Mouse (Mus musculus): ENCODE data around the gene Ebpl. TPM values are rescaled to one million over a fixed set of nuclear protein-coding genes. Genes with fewer than 3 reads are reported as not detected.

Gene Ebpl
- polyA plus RNA-seq, 1 experiment from 2014 or later: 13.8 TPM

DNA sequence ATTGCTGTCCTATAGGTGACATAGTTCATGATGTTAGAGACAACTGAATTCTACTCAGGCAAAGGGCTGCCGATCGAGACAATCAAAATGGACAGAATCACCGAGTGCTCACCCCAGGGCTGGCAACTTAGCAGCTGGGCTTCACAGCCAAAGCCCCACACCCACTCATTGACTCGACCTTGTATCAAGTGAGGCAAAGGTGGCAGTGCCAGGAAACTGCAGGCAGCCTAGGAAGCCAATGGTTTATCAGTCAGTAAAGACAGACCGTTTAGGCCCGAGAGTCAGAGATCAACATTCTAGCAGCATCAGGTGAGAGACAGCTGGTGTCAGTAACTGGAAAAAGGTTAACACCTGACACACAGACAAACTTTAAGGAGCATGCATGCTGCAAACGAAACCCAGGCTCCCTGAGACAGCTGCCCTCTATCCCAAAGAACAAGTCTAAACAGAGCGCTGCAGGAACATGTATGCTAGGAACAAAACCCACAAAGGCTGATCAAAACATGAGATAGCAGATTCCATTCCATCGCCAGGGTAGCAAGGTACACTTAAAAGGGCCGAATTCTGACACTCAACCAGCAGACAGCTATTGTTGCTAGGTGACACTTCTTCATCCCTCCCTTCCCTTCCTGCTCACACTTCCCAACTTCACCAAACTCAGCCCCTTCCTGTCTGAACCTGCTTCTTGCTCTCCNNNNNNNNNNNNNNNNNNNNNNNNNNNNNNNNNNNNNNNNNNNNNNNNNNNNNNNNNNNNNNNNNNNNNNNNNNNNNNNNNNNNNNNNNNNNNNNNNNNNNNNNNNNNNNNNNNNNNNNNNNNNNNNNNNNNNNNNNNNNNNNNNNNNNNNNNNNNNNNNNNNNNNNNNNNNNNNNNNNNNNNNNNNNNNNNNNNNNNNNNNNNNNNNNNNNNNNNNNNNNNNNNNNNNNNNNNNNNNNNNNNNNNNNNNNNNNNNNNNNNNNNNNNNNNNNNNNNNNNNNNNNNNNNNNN is 5.7 kb downstream of the Ebpl start:
- TF ChIP-seq EP300 (IDR thresholded peaks at IDR 0.05; ENCODE audit: low read depth): no peak
- TF ChIP-seq CTCF (IDR thresholded peaks at IDR 0.05; ENCODE audit: low read depth): no peak
- ATAC-seq (no peak), DNase-seq (no peak)
- Histone ChIP-seq H3K4me3 (ENCODE audit: low read depth, low read length) (no peak overlapping the region), H3K36me3 (replicated peaks; ENCODE audit: insufficient read depth, low read length) (no peaks in the 10 kb centered on the region), H3K9ac (replicated peaks) (no peak overlapping the region), H3K4me2 (ENCODE audit: low read depth, low read length) (no peak overlapping the region), H3K9me3 (ENCODE audit: low read length) (no peaks in the 10 kb centered on the region), H3K27ac (ENCODE audit: low read depth) (no peak overlapping the region), H3K27me3 (ENCODE audit: insufficient read depth, low read length) (no peaks in the 10 kb centered on the region), H3K4me1 (ENCODE audit: insufficient read depth) (no peaks in the 10 kb centered on the region)
- 70% methylated on average over 10 of the region's 10 CpGs for WGBS (ENCODE audit: insufficient replicate concordance)

DNA sequence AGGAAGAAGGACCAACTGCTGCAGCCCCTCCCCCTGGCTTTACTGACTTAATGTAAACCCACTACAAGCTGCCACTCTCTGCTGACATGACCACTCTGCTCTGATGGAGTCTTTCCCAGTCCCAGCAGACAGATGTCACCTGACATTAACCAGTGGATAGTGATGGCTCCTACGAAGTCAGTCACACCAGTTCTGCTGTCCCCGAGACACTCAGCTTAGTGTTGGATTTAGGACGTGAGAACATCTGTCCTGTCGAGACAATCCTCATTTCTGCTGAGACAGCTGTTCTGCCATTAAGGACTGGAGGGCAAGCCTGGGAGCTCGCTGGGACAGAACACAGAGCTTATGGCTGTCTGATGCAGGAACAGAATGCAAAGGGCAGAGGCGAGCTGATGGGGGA is 9.4 kb downstream of the Ebpl start:
- Histone ChIP-seq H3K9me3 (ENCODE audit: low read length) (no peaks in the 10 kb centered on the region), H3K9ac (replicated peaks) (no peak overlapping the region), H3K4me2 (ENCODE audit: low read depth, low read length) (no peak overlapping the region), H3K4me3 (ENCODE audit: low read depth, low read length) (no peak overlapping the region), H3K27ac (ENCODE audit: low read depth) (no peak overlapping the region), H3K36me3 (replicated peaks; ENCODE audit: insufficient read depth, low read length) (no peaks in the 10 kb centered on the region), H3K27me3 (ENCODE audit: insufficient read depth, low read length) (no peaks in the 10 kb centered on the region), H3K4me1 (ENCODE audit: insufficient read depth) (no peaks in the 10 kb centered on the region)
- TF ChIP-seq EP300 (IDR thresholded peaks at IDR 0.05; ENCODE audit: low read depth) (no peak), CTCF (IDR thresholded peaks at IDR 0.05; ENCODE audit: low read depth) (no peak)
- ATAC-seq (no peak), DNase-seq (no peak)
- whole genome bisulfite sequencing (ENCODE audit: insufficient replicate concordance): 71% methylated on average over 6 of the region's 6 CpGs

DNA sequence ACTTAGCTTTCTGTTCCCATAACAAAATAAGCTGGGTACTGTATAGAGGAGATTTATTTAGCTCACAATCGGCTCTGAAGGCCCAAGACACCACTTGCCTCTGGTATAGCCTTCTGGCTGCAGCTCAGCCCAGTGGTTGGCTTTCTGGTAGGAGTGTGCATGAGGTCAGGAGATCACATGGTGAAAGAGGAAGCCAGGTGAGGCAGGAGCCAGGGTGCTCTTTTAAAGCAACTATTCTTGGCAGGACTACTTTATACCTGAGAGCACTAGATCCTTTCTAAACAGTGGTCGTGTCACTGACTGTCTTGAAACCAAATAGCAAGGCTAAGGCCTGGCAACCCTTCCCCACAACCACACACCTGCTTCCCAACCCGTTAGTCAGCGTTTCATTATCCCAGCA is 10.4 kb downstream of the Ebpl start:
- Histone ChIP-seq H3K9ac (replicated peaks) (no peak overlapping the region), H3K4me3 (ENCODE audit: low read depth, low read length) (no peak overlapping the region), H3K4me1 (ENCODE audit: insufficient read depth) (no peaks in the 10 kb centered on the region), H3K9me3 (ENCODE audit: low read length) (no peaks in the 10 kb centered on the region), H3K27ac (ENCODE audit: low read depth) (no peak overlapping the region), H3K27me3 (ENCODE audit: insufficient read depth, low read length) (no peaks in the 10 kb centered on the region), H3K4me2 (ENCODE audit: low read depth, low read length) (no peak overlapping the region), H3K36me3 (replicated peaks; ENCODE audit: insufficient read depth, low read length) (no peaks in the 10 kb centered on the region)
- 74% methylated on average over 4 of the region's 4 CpGs for WGBS (ENCODE audit: insufficient replicate concordance)
- TF ChIP-seq EP300 (IDR thresholded peaks at IDR 0.05; ENCODE audit: low read depth) (no peak), CTCF (IDR thresholded peaks at IDR 0.05; ENCODE audit: low read depth) (no peak)
- ATAC-seq: no peak
- DNase-seq: no peak

DNA sequence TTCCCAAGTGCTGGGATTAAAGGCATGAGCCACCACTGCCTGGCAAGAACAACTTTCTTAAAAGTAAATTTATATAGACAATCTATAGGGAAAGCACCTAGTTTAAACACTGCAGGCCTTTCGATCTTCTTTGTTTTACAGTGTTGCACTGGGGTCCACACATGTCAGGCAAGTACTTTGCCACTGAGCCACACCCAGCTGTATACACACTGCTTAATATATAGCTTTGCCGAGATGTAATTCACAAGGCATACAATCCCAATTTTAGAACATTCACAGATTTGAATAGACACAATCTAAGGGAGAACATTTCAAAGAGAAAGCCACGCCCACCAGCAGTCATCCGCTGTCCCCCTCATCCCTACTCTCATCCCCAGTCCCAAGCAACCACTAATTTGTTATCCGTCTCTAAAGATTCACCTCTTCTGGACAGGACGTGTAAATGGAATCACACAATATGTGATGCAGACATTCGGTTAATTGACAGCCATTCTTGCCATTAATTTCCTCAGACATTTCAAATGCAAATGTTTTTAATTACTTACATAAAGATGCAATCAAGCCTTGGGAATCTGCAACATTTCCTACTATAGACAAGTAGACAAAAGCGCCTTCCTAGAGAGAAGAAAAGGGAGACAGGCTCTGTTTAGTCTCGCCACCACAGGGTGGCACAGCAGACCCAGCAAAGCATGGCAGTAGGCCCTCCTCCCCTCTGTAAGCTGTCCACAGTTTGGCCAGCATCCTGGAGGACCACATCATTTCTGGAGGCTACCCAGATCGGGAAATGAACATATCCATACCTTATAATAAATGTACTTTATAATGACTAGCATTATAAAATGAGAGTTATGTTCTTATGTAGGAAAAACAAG is 13.2 kb downstream of the Ebpl start:
- no peak overlapping the region for H3K4me2 ChIP-seq (ENCODE audit: low read depth, low read length)
- no peaks in the 10 kb centered on the region for H3K4me1 ChIP-seq (ENCODE audit: insufficient read depth)
- DNase-seq: no peak
- H3K27ac ChIP-seq (ENCODE audit: low read depth): no peak overlapping the region
- ATAC-seq: no peak
- no peaks in the 10 kb centered on the region for H3K27me3 ChIP-seq (ENCODE audit: insufficient read depth, low read length)
- H3K9me3 ChIP-seq (ENCODE audit: low read length): no peaks in the 10 kb centered on the region
- WGBS (ENCODE audit: insufficient replicate concordance): 78% methylated on average over 10 of the region's 10 CpGs
- TF ChIP-seq EP300 (IDR thresholded peaks at IDR 0.05; ENCODE audit: low read depth): no peak
- peak; percentile 43 for TF ChIP-seq CTCF (IDR thresholded peaks at IDR 0.05; ENCODE audit: low read depth)
- no peak overlapping the region for H3K4me3 ChIP-seq (ENCODE audit: low read depth, low read length)
- no peaks in the 10 kb centered on the region for H3K36me3 ChIP-seq (replicated peaks; ENCODE audit: insufficient read depth, low read length)
- no peak overlapping the region for H3K9ac ChIP-seq (replicated peaks)

DNA sequence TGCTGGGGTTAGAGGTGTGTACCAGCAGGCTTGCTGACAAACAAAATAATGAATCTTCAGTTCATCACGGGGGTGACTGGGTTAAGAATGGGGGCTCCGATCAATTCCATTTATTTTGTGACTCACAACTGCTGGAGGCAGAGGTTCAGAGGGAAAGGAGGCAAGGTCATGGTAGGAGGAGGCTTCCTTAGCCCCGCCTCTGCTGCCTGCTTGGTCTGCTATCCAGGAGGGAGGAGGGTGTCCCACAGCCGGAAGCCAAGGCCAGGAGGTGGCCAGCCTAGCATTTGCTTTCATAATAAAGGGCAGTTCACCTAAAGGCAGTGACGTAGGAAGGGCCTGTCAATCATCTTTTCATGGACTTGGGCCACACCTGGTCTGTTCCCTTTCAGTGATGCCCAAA is 15.6 kb downstream of the Ebpl start:
- Histone ChIP-seq H3K4me1 (ENCODE audit: insufficient read depth) (no peaks in the 10 kb centered on the region), H3K27me3 (ENCODE audit: insufficient read depth, low read length) (no peaks in the 10 kb centered on the region), H3K9me3 (ENCODE audit: low read length) (no peaks in the 10 kb centered on the region), H3K4me2 (ENCODE audit: low read depth, low read length) (no peak overlapping the region), H3K36me3 (replicated peaks; ENCODE audit: insufficient read depth, low read length) (no peaks in the 10 kb centered on the region), H3K9ac (replicated peaks) (no peak overlapping the region), H3K27ac (ENCODE audit: low read depth) (no peak overlapping the region), H3K4me3 (ENCODE audit: low read depth, low read length) (no peak overlapping the region)
- no peak for DNase-seq
- 77% methylated on average over 5 of the region's 5 CpGs for WGBS (ENCODE audit: insufficient replicate concordance)
- TF ChIP-seq CTCF (IDR thresholded peaks at IDR 0.05; ENCODE audit: low read depth) (no peak), EP300 (IDR thresholded peaks at IDR 0.05; ENCODE audit: low read depth) (no peak)
- ATAC-seq: no peak

DNA sequence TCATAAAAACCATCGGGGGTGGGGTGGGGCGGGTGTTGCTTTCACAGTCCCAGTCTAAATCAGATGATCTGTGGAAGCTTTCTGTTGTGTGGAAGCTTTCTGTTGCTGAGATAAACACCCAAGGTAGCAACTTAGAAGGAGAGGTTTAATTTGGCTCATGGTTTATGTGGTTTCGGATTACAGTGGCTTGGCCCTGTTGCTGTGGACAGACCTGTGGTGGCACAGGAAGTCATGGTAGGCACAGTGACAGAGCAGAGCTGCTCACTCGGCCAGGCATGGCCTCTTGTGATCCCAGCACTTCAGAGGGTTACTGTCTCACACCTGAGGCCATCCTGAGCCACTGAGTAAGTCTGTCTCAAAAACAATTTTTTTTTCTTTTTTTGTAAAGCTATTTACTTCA is 20.9 kb downstream of the Ebpl start:
- Histone ChIP-seq H3K4me1 (ENCODE audit: insufficient read depth) (no peaks in the 10 kb centered on the region), H3K9me3 (ENCODE audit: low read length) (no peaks in the 10 kb centered on the region), H3K4me3 (ENCODE audit: low read depth, low read length) (no peak overlapping the region), H3K4me2 (ENCODE audit: low read depth, low read length) (no peak overlapping the region), H3K9ac (replicated peaks) (no peak overlapping the region), H3K27ac (ENCODE audit: low read depth) (no peak overlapping the region), H3K36me3 (replicated peaks; ENCODE audit: insufficient read depth, low read length) (no peaks in the 10 kb centered on the region), H3K27me3 (ENCODE audit: insufficient read depth, low read length) (no peaks in the 10 kb centered on the region)
- DNase-seq: no peak
- 68% methylated on average over 4 of the region's 4 CpGs for WGBS (ENCODE audit: insufficient replicate concordance)
- ATAC-seq: no peak
- TF ChIP-seq CTCF (IDR thresholded peaks at IDR 0.05; ENCODE audit: low read depth) (no peak), EP300 (IDR thresholded peaks at IDR 0.05; ENCODE audit: low read depth) (no peak)

Data from liver, postnatal 0 days (tissue).